Mouse (Mus musculus) frontal cortex, adult 2 months (tissue): ENCODE data around the gene Mgmt. TPM values are rescaled to one million over a fixed set of nuclear protein-coding genes. Genes with fewer than 3 reads are reported as not detected.
A peak's percentile ranks its signal among the peaks of the same experiment; 100 is the strongest.

Source experiments
- DNase-seq, 2 experiments: peaks; one replicate each; pipeline ENCODE4 v3.0.0; 2022; ENCODE audit warnings: low spot score in 1 of 2; ENCODE audit errors: extremely low spot score in 1 of 2
- polyA plus RNA-seq: library from polyadenylated mRNA; depleted of rRNA; stranded (reverse); fragments of >200 nt; gene quantifications from 2 replicates; pipeline ENCODE4 v1.2.3, GENCODE M21; 2012

The Mgmt gene
- polyA plus RNA-seq, 1 experiment = 0.52 TPM

GRCm38 (mm10) chr7:137095702-137096101, 201.3 kb downstream of the Mgmt start:
- no peak for DNase-seq

DNA sequence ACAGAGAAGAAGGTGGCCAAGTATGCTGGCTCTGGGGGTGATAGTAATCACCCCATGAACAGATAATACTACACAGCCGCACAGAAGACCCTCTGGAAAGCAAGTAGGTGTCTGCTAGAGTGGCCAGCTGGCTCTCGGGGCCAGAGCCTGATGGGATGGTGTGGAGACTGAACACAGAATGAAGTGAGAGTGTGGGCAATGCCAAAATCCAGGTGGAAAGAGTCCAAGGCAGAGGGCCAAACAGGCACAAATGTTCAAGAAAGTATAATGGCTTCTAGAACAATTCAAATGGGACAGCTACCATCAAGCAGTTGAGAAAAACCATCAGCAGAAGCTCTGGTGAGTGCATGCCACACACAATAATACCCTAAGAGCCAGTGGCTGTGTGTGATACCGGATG, 205.4 kb downstream of the Mgmt start:
- DNase-seq = peak in 1 of 2 experiments; percentile 1

GRCm38 (mm10) chr7:137102606-137103195, 208.3 kb downstream of the Mgmt start:
- DNase-seq = no peak

GRCm38 (mm10) chr7:137112101-137112500, 217.7 kb downstream of the Mgmt start:
- no peak for DNase-seq

DNA sequence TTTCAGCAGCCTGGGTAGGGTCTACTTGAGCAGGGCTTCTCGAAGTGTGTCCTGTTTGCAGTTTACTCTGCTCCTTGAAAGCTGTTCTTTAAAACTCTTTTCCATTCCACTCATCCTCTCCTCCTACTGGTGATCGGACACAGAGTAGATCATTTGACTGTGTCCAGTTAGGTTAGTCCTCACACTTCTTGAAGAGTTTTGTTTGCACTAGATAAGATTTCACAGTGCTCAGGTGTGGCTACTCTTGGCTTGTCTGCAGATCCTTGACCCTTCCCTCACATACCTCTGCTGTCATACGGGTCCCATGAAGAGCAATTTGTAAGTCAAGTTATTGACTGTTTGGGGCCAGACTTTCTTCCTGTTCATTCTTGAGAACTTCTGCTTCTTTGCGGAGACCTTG, 221.8 kb downstream of the Mgmt start:
- no peak for DNase-seq

GRCm38 (mm10) chr7:137121243-137121858, 226.9 kb downstream of the Mgmt start:
- no peak for DNase-seq

- peak in 1 of 2 experiments; percentile 38 for DNase-seq
Observed at GRCm38 (mm10) chr7:137128726-137129125, 234.3 kb downstream of the Mgmt start.

- DNase-seq = no peak
Observed at GRCm38 (mm10) chr7:137130211-137130610, 235.8 kb downstream of the Mgmt start.

DNA sequence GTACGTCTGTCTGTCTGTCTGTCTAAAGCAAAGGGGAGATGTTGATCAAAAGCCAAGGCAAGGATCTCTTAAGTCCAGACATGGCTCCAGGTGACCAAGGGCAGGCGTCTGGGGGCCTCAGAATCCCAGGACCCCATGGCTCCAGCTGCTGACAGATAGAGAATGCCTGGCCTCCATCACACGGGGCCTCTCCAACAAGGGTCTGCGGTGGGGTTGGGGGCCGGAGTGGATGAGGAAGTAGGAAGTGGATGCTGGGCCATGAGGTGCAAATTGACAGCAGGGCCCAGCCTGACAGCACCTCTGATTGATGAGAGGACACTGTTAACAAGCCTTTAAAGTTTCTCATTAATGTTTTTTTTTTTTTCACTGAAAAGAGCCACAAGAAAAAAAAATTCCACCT, 237.5 kb downstream of the Mgmt start:
- DNase-seq = no peak

DNA sequence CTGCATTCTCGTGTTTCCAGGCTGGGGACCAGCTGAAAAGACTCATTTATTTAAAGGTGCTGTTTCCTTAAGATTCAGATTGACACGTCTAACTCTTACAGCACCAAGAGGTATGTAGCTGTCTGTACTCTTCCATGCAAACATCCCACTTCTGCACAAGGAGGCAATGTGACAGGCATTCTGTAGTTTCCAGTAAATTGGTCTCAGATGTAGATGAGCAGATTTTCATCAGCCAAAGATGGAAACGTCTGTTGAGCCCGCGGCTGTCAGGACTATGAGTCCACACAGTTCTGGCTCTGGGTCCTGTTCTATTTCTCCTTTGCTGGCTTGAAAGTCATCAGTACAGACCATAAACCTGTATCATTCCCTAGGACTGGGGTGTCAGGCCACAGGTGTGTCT, 243.7 kb downstream of the Mgmt start:
- no peak for DNase-seq

DNA sequence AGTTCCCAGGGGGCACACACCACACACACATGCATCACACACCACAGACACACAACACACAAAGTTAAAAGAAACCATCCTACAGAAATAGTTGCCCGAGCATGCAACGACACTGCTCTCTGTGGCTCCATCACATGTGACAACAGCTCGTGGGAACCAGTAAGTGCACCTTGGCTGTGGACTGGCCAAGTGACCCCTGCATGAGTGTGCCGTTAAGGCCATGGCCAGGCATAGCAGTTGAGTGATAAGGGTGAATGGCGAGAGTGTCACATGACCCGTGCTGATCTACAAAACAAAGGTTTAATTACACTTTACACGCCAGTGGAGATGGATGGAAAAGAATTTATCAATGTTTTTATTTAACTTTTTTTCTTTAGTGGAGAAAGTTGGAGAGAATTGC, 245.9 kb downstream of the Mgmt start:
- DNase-seq = no peak

DNA sequence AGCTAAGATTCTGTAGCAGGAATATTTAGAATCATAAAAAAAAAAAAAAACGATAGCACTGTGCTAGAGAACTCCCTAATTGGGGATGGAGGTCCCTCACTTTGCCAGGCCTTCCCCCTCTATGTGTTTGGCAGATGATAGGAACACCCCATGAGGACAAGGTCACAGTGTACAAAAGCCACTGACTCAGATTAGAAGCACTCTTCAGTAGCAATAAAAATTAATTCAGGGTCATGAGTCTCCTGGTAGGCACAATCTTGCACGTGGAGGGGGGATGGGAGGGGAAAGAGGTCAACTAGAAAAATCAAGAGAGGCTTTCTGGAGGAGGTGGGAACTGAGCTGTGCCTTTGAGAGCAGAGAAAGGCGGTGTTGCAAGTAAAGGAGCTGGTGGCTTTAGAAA, 247.0 kb downstream of the Mgmt start:
- no peak for DNase-seq

DNA sequence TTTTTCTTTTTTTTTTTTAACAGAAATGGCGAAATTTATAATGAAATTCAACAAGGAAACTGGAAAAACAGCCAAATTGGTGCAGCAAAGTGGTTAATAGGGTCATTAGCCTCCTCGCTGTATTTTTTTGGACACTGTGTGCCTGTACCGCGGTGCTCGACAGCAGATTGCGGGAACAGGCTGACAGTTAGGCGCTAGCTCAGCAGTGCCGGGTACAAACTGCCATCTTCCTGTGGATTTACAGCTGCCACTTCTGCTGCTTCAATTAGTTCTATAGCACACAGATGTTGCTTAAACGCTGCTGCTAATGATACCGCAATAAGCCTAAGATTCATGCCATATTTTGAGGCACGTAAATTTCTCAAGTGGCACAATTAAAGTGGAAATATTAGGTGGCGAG, 252.7 kb downstream of the Mgmt start:
- no peak for DNase-seq

DNA sequence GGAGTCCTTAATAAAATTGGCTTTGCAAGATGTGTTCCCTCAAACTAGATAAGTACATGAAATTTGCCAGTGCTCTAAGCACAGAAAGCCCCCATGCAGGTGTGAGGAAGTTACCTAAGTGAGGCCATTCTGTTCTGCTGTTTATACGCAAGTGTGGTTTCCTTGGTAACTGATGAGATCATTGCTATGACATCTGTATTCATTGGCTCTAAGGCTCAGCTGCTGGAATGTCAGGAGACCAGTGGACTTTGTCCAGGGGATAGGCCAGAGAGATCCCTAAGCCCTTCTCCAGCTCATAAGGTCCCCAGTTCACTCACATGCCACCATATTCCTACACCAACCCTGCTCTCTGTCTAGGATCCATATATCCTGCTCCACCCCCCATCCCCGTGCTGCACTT, 257.4 kb downstream of the Mgmt start:
- DNase-seq = no peak

GRCm38 (mm10) chr7:137154623-137155022, 260.2 kb downstream of the Mgmt start:
- no peak for DNase-seq

- DNase-seq = no peak
Observed at GRCm38 (mm10) chr7:137159086-137159485, 264.7 kb downstream of the Mgmt start.

GRCm38 (mm10) chr7:137172278-137172677, 277.9 kb downstream of the Mgmt start:
- no peak for DNase-seq
